Mouse (Mus musculus) C2C12 (cell line): ENCODE measurements at regions not wholly inside any gene's neighbourhood (a gene's known extent, or its start where the extent isn't known, plus 50 kb on each side); places are given as distances from the start of the nearest gene placed in this dataset.

Experiments
- CTCF ChIP-seq: IDR thresholded peaks from one replicate; pipeline ENCODE4 v1.5.1; 2011; ENCODE audit not compliant: control insufficient read depth, insufficient read depth, insufficient read length
- MAX ChIP-seq: IDR thresholded peaks from one replicate; pipeline ENCODE4 v1.6.1; 2011; ENCODE audit warnings: mild to moderate bottlenecking, control low read depth
- MYOD1 ChIP-seq: IDR thresholded peaks from one replicate; pipeline ENCODE4 v1.6.1; 2011; ENCODE audit warnings: low read depth; ENCODE audit not compliant: control insufficient read depth, insufficient read length
- MYOG ChIP-seq: IDR thresholded peaks from one replicate; pipeline ENCODE4 v1.6.1; 2011; ENCODE audit not compliant: control insufficient read depth, insufficient read length; ENCODE audit errors: extremely low read depth
- USF1 ChIP-seq: IDR thresholded peaks from one replicate; pipeline ENCODE4 v1.6.1; 2011; ENCODE audit warnings: low read depth, mild to moderate bottlenecking, control low read depth, moderate library complexity

DNA sequence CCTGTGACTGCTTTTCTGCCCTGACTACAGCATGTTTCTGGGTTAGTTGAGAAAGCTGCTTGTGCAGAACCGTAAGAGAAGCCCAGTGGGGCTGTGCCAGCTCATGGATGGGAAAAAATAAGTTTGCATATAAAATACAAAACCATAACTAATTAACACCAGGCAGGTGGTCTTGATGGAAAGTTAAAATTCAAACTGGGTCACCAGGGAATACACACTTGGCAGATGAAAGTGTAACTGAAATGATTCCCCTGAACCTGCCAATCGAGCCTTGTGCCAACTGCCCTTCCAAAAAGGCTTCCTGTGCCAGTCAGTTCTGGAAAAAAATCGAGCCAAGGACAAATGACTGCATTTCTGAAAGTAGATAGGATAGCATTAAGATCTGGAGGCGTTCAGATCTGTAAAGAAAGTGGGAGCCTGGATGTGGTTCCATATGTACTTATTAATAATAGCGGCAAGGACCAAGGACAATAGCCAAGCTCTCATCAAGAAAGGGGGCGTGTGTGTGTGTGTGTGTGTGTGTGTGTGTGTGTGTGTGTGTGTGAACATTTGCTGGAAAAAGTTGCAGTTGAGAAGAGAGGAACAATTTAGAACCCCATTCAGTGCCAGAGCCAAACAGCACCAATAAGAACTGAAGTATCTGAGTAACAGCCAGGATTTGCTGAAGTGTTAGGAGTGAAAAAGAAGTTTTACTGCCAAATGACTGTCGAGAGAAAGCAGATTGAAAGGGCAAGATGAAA, 1984.5 kb downstream of the 4930444P10Rik start:
- TF ChIP-seq CTCF (no peak), MAX (no peak), MYOD1 (no peak), MYOG (no peak), USF1 (no peak)
